Mouse (Mus musculus): ENCODE results near the gene Nav1. TPM values are rescaled to one million over a fixed set of nuclear protein-coding genes. Genes with fewer than 3 reads are reported as not detected.

The Nav1 gene
- total RNA-seq (2021): 10 to 100 TPM; 60.3 to 71.2 TPM
- long read RNA-seq, experiment 1, partial matches to known transcripts: 6 of 19 reads
- long read RNA-seq, experiment 1, other reads (novel, unspliced or antisense): 13 of 19 reads
- long read RNA-seq, experiment 2, partial matches to known transcripts: 8 of 20 reads
- long read RNA-seq, experiment 2, other reads (novel, unspliced or antisense): 12 of 20 reads

GRCm38 (mm10) chr1:135607019-135607418 is at the start of gene Nav1:
TSS of gene Nav1 (minus strand) at chr1:135607295.
- DNase-seq (ENCODE audit: low spot score in 2 of 2): no peak
- H3K27ac ChIP-seq: no peak within 1 kb of the TSS
- TF ChIP-seq CTCF (conservative IDR thresholded peaks at IDR 0.05): no peak

GRCm38 (mm10) chr1:135653909-135654308 is 46.8 kb upstream of the Nav1 start:
- no peak for DNase-seq (ENCODE audit: low spot score in 2 of 2)
- Histone ChIP-seq H3K4me3 (no peak overlapping the region), H3K27ac (no peak overlapping the region)
- TF ChIP-seq CTCF (conservative IDR thresholded peaks at IDR 0.05): no peak

More at GRCm38 (mm10) chr1:135607019-135607418, at the start of gene Nav1:
- H3K4me3 ChIP-seq: no peak within 1 kb of the TSS

- Histone ChIP-seq H3K27ac (no peak overlapping the region), H3K4me3 (no peak overlapping the region)
- no peak for TF ChIP-seq CTCF (conservative IDR thresholded peaks at IDR 0.05)
- DNase-seq (ENCODE audit: low spot score in 2 of 2): no peak
Measured at GRCm38 (mm10) chr1:135645459-135646195, 38.5 kb upstream of the Nav1 start.

GRCm38 (mm10) chr1:135644110-135644509 is 37.0 kb upstream of the Nav1 start:
- no peak for TF ChIP-seq CTCF (conservative IDR thresholded peaks at IDR 0.05)
- Histone ChIP-seq H3K4me3 (no peak overlapping the region), H3K27ac (peak overlapping the region; percentile 48; the same call in 1 of the 2 replicates)
- no peak for DNase-seq (ENCODE audit: low spot score in 2 of 2)

GRCm38 (mm10) chr1:135643691-135644090 is 36.6 kb upstream of the Nav1 start:
- TF ChIP-seq CTCF (conservative IDR thresholded peaks at IDR 0.05): no peak
- no peak for DNase-seq (ENCODE audit: low spot score in 2 of 2)
- Histone ChIP-seq H3K4me3 (no peak overlapping the region), H3K27ac (peak overlapping the region; percentile 48; the same call in 1 of the 2 replicates)

- no peak for DNase-seq (ENCODE audit: low spot score in 2 of 2)
Measured at GRCm38 (mm10) chr1:135639853-135640252, 32.8 kb upstream of the Nav1 start.

GRCm38 (mm10) chr1:135639093-135639492 is 32.0 kb upstream of the Nav1 start:
- DNase-seq (ENCODE audit: low spot score in 2 of 2): no peak
- no peak for TF ChIP-seq CTCF (conservative IDR thresholded peaks at IDR 0.05)
- no peak overlapping the region for H3K27ac ChIP-seq

More at GRCm38 (mm10) chr1:135639853-135640252, 32.8 kb upstream of the Nav1 start:
- no peak overlapping the region for H3K27ac ChIP-seq
- H3K4me3 ChIP-seq: no peak overlapping the region
- no peak for TF ChIP-seq CTCF (conservative IDR thresholded peaks at IDR 0.05)

GRCm38 (mm10) chr1:135637574-135638008 is 30.5 kb upstream of the Nav1 start:
- no peak for TF ChIP-seq CTCF (conservative IDR thresholded peaks at IDR 0.05)
- Histone ChIP-seq H3K27ac (peak overlapping the region; percentile 14; the same call in 1 of the 2 replicates), H3K4me3 (no peak overlapping the region)
- DNase-seq (ENCODE audit: low spot score in 2 of 2): peak in 1 of 2 experiments; percentile 46

More at GRCm38 (mm10) chr1:135639093-135639492, 32.0 kb upstream of the Nav1 start:
- H3K4me3 ChIP-seq: no peak overlapping the region

GRCm38 (mm10) chr1:135636111-135636511 is 29.0 kb upstream of the Nav1 start:
- H3K4me3 ChIP-seq: no peak overlapping the region
- DNase-seq (ENCODE audit: low spot score in 2 of 2): no peak
- no peak overlapping the region for H3K27ac ChIP-seq
- no peak for TF ChIP-seq CTCF (conservative IDR thresholded peaks at IDR 0.05)

GRCm38 (mm10) chr1:135635323-135636064 is 28.4 kb upstream of the Nav1 start:
- no peak for TF ChIP-seq CTCF (conservative IDR thresholded peaks at IDR 0.05)
- Histone ChIP-seq H3K4me3 (no peak overlapping the region), H3K27ac (no peak overlapping the region)
- DNase-seq (ENCODE audit: low spot score in 2 of 2): no peak

- Histone ChIP-seq H3K4me3 (no peak overlapping the region), H3K27ac (no peak overlapping the region)
- DNase-seq (ENCODE audit: low spot score in 2 of 2): no peak
- no peak for TF ChIP-seq CTCF (conservative IDR thresholded peaks at IDR 0.05)
Measured at GRCm38 (mm10) chr1:135634791-135635190, 27.7 kb upstream of the Nav1 start.

GRCm38 (mm10) chr1:135633884-135634283 is 26.8 kb upstream of the Nav1 start:
- DNase-seq (ENCODE audit: low spot score in 2 of 2): no peak
- no peak overlapping the region for H3K27ac ChIP-seq

GRCm38 (mm10) chr1:135633478-135633877 is 26.4 kb upstream of the Nav1 start:
- Histone ChIP-seq H3K27ac (no peak overlapping the region), H3K4me3 (no peak overlapping the region)
- TF ChIP-seq CTCF (conservative IDR thresholded peaks at IDR 0.05): no peak
- DNase-seq (ENCODE audit: low spot score in 2 of 2): no peak

More at GRCm38 (mm10) chr1:135633884-135634283, 26.8 kb upstream of the Nav1 start:
- no peak overlapping the region for H3K4me3 ChIP-seq
- no peak for TF ChIP-seq CTCF (conservative IDR thresholded peaks at IDR 0.05)

Data from layer of hippocampus, adult 2 months (tissue).